Mouse (Mus musculus) CH12.LX (cell line): ENCODE results near the gene Map6. TPM values are rescaled to one million over a fixed set of nuclear protein-coding genes. Genes with fewer than 3 reads are reported as not detected.

Source experiments
- DNase-seq: peaks from one replicate; pipeline ENCODE4 v3.0.0-alpha.2; 2013; ENCODE audit errors: extremely low read depth
- H3K27ac ChIP-seq: 2 replicates; pipeline ENCODE4 v1.5.1; 2012; ENCODE audit warnings: low read depth, mild to moderate bottlenecking, control low read depth, moderate library complexity; ENCODE audit not compliant: insufficient read depth
- H3K27me3 ChIP-seq: replicated peaks from 2 replicates; pipeline ENCODE3; 2012; ENCODE audit warnings: inconsistent platforms
- H3K36me3 ChIP-seq, 2 experiments: replicated peaks in 1 of 2; 2 replicates each; pipeline versions ENCODE3 to v1.6.1; 2012; ENCODE audit warnings: inconsistent platforms in 1 of 2, low read length in 1 of 2, mild to moderate bottlenecking in 1 of 2, mixed read lengths in 1 of 2, moderate library complexity in 1 of 2; ENCODE audit not compliant: control insufficient read depth in 1 of 2, insufficient read depth in 1 of 2
- H3K4me1 ChIP-seq, 2 experiments: 2 replicates each; pipeline ENCODE4 v1.6.1; 2012; ENCODE audit warnings: inconsistent platforms in 1 of 2, moderate library complexity in 1 of 2; ENCODE audit not compliant: insufficient read depth in 2 of 2, control insufficient read depth in 1 of 2
- H3K4me2 ChIP-seq: 2 replicates; pipeline ENCODE4 v1.6.1; 2012; ENCODE audit warnings: low read depth, mild to moderate bottlenecking, control low read depth; ENCODE audit not compliant: poor library complexity, insufficient read depth, severe bottlenecking
- H3K4me3 ChIP-seq, 3 experiments: fragments of 150-350 bp in 1 of 3; sonication (generic) in 1 of 3; replicated peaks in 1 of 3; 2 replicates each; pipeline versions ENCODE3 to v1.5.1; 2011 to 2012; ENCODE audit warnings: low read depth in 2 of 3, low read length in 2 of 3, mild to moderate bottlenecking in 2 of 3, moderate library complexity in 2 of 3, control low read depth in 1 of 3, improper control_type of control experiment in 1 of 3, inconsistent platforms in 1 of 3, mixed read lengths in 1 of 3; ENCODE audit not compliant: poor library complexity in 1 of 3
- H3K79me2 ChIP-seq: replicated peaks from 2 replicates; pipeline ENCODE4 v1.6.1; 2012; ENCODE audit warnings: mild to moderate bottlenecking, moderate library complexity; ENCODE audit not compliant: control insufficient read depth, poor library complexity, insufficient read depth, severe bottlenecking; ENCODE audit errors: extremely low read depth
- H3K9ac ChIP-seq: 2 replicates; pipeline ENCODE4 v1.6.1; 2012; ENCODE audit warnings: low read depth, mild to moderate bottlenecking, control low read depth, moderate library complexity; ENCODE audit not compliant: insufficient read depth
- H3K9me3 ChIP-seq: replicated peaks from 2 replicates; pipeline ENCODE3; 2012; ENCODE audit warnings: low read length, inconsistent platforms, mixed read lengths
- CHD1 ChIP-seq: IDR thresholded peaks from 2 replicates; pipeline ENCODE4 v1.6.1; 2012; ENCODE audit warnings: low read depth, low read length, improper control_type of control experiment, inconsistent platforms
- CHD2 ChIP-seq: IDR thresholded peaks from 2 replicates; pipeline ENCODE4 v1.6.1; 2011; ENCODE audit warnings: low read length, improper control_type of control experiment
- E2F4 ChIP-seq: IDR thresholded peaks from 2 replicates; pipeline ENCODE4 v1.6.1; 2011; ENCODE audit warnings: low read depth, low read length, improper control_type of control experiment; ENCODE audit not compliant: insufficient replicate concordance
- EP300 ChIP-seq: IDR thresholded peaks from 2 replicates; pipeline ENCODE4 v1.6.1; 2011; ENCODE audit warnings: low read length, improper control_type of control experiment
- GABPA ChIP-seq: IDR thresholded peaks from 2 replicates; pipeline ENCODE4 v1.6.1; 2012; ENCODE audit warnings: low read depth, low read length, improper control_type of control experiment, inconsistent platforms; ENCODE audit not compliant: insufficient replicate concordance
- HCFC1 ChIP-seq: IDR thresholded peaks from 2 replicates; pipeline ENCODE4 v1.6.1; 2012; ENCODE audit warnings: low read depth, mild to moderate bottlenecking, inconsistent platforms, low read length, improper control_type of control experiment
- IRF4 ChIP-seq: IDR thresholded peaks from 2 replicates; pipeline ENCODE4 v1.6.1; 2014; ENCODE audit warnings: low read depth, mild to moderate bottlenecking, inconsistent platforms, low read length, improper control_type of control experiment
- JUN ChIP-seq: IDR thresholded peaks from 2 replicates; pipeline ENCODE4 v1.6.1; 2011; ENCODE audit warnings: low read depth, mild to moderate bottlenecking, low read length, improper control_type of control experiment, moderate library complexity; ENCODE audit not compliant: insufficient read depth
- JUND ChIP-seq: conservative IDR thresholded peaks from 2 replicates; pipeline ENCODE4 v1.6.1; 2011; ENCODE audit warnings: low read depth, low read length, improper control_type of control experiment
- MAFK ChIP-seq: IDR thresholded peaks from 2 replicates; pipeline ENCODE4 v1.6.1; 2011; ENCODE audit warnings: low read length, improper control_type of control experiment; ENCODE audit not compliant: insufficient replicate concordance
- MAZ ChIP-seq: IDR thresholded peaks from 2 replicates; pipeline ENCODE4 v1.6.1; 2012; ENCODE audit warnings: low read depth, mild to moderate bottlenecking, inconsistent platforms, low read length, improper control_type of control experiment, moderate library complexity
- MEF2A ChIP-seq: IDR thresholded peaks from 2 replicates; pipeline ENCODE4 v1.6.1; 2014; ENCODE audit warnings: low read depth, mild to moderate bottlenecking, inconsistent platforms, low read length, improper control_type of control experiment, borderline replicate concordance
- NELFE ChIP-seq: IDR thresholded peaks from 2 replicates; pipeline ENCODE4 v1.6.1; 2011; ENCODE audit warnings: low read depth, low read length, improper control_type of control experiment
- PAX5 ChIP-seq: IDR thresholded peaks from 2 replicates; pipeline ENCODE4 v1.6.1; 2012; ENCODE audit warnings: low read length, inconsistent platforms, mixed read lengths
- POLR2A ChIP-seq: IDR thresholded peaks from 2 replicates; pipeline ENCODE4 v1.6.1; 2011; ENCODE audit warnings: low read depth, mild to moderate bottlenecking, improper control_type of control experiment, low read length
- POLR2AphosphoS2 ChIP-seq: IDR thresholded peaks from 2 replicates; pipeline ENCODE4 v1.6.1; 2011; ENCODE audit warnings: low read depth, low read length, improper control_type of control experiment
- RAD21 ChIP-seq: IDR thresholded peaks from 2 replicates; pipeline ENCODE4 v1.6.1; 2011; ENCODE audit warnings: low read depth, mild to moderate bottlenecking, low read length, improper control_type of control experiment, moderate library complexity
- SMC3 ChIP-seq: IDR thresholded peaks from 2 replicates; pipeline ENCODE4 v1.6.1; 2011; ENCODE audit warnings: low read depth, low read length, improper control_type of control experiment
- TBP ChIP-seq: conservative IDR thresholded peaks from 2 replicates; pipeline ENCODE4 v1.6.1; 2011; ENCODE audit warnings: low read depth, low read length, improper control_type of control experiment
- TCF12 ChIP-seq: IDR thresholded peaks from 2 replicates; pipeline ENCODE4 v1.6.1; 2014; ENCODE audit warnings: low read depth, mild to moderate bottlenecking, inconsistent platforms, low read length, improper control_type of control experiment
- UBTF ChIP-seq: IDR thresholded peaks from 2 replicates; pipeline ENCODE4 v1.6.1; 2012; ENCODE audit warnings: low read depth, mild to moderate bottlenecking, inconsistent platforms, low read length, improper control_type of control experiment, moderate library complexity
- USF1 ChIP-seq: IDR thresholded peaks from 2 replicates; pipeline ENCODE4 v1.6.1; 2014; ENCODE audit warnings: low read depth, mild to moderate bottlenecking, inconsistent platforms, low read length, improper control_type of control experiment
- USF2 ChIP-seq: conservative IDR thresholded peaks from 2 replicates; pipeline ENCODE4 v1.6.1; 2011; ENCODE audit warnings: low read depth, low read length, improper control_type of control experiment
- dilution Hi-C: fragments of 300-500 bp; cut with MboI; formaldehyde crosslinking; loops from 2 replicates; pipeline ENCODE4 v1.14.3; 2020; ENCODE audit warnings: low sequenced_read_pairs; ENCODE audit not compliant: extremely low pct_unique_long_range_greater_than_20kb, extremely low pct_ligation_motif_present
- in situ Hi-C: fragments of 300-500 bp; cut with MboI; formaldehyde crosslinking; loops from 3 replicates; pipeline ENCODE4 v1.14.3; 2019; ENCODE audit warnings: low sequenced_read_pairs, low pct_ligation_motif_present, low pct_unique_long_range_greater_than_20kb, mixed read lengths
- polyA plus RNA-seq: library from polyadenylated mRNA; unstranded; fragments of >175 nt; gene quantifications from 2 replicates; pipeline ENCODE4 v1.2.1, GENCODE M21; 2012; ENCODE audit warnings: low read depth; ENCODE audit not compliant: insufficient read length
- total RNA-seq, 2 experiments: library from RNA; depleted of rRNA; stranded (reverse); fragments of 300-350 nt in 1 of 2; fragments of >200 nt in 1 of 2; gene quantifications; 2 replicates each; pipeline ENCODE4 v1.2.3; 2012 to 2014

The Map6 gene
- total and polyA plus RNA-seq, 3 experiments, result 0.32 to 1.4 (median 1.1) TPM

DNA sequence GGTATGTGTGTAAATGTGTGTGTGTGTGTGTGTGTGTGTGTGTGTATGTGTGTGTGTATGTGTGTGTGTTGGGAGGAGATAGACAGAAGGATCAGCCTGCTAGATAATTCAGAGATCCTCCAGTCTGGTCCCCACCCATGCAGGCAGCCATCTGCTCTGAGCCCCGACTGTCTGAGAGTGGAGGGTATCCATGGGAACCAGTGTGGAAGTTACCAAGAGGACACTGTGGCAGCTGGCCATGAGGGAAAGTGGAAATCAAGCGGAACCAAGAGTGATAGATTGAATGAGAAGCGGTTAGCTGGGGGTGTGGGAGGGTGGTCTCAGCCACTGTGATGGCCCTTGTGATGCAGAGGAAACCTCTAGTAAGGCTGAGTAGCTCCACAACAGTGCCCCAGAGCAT lies 20.0 kb downstream of the Map6 start:
- Histone ChIP-seq H3K4me3 (no peak overlapping the region), H3K79me2 (no peaks in the 10 kb centered on the region), H3K27me3 (no peaks in the 10 kb centered on the region), H3K36me3 (no peaks in the 10 kb centered on the region), H3K4me2 (no peak overlapping the region), H3K4me1 (peaks cover 0 to 12% of the 10 kb centered on the region in 2 experiments; a peak in 1 of 4 replicates), H3K9ac (no peak overlapping the region), H3K27ac (no peak overlapping the region), H3K9me3 (peaks cover 3% of the 10 kb centered on the region)
- no peak for DNase-seq
- in situ Hi-C loops (no loop called here), dilution Hi-C loops (no loop called here)
- no peak for TF ChIP-seq JUND
- no peak for TF ChIP-seq TBP

DNA sequence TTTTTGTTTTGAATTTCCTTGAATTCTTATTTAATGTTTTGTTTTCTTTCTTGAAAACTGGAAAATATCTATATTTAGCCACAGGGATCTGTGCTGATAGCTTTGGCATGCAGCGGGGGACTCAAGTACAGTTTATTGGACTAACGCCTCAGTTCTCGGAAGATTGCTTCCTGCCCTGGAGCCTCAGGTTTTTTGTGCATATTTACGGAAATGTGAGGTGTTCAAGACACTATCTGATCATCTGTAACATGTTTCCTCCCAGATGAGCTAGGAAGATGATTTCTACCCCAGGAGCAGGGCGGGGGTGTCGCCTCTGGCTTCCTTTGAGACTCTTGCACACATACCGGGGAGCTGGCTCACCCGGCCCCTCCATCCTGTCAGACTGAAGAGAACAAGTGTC lies 22.8 kb downstream of the Map6 start:
- dilution Hi-C loops, result no loop called here
- peaks cover 3 to 28% of the 10 kb centered on the region in 2 experiments for H3K4me1 ChIP-seq
- no peak overlapping the region for H3K4me3 ChIP-seq
- H3K79me2 ChIP-seq, result no peaks in the 10 kb centered on the region
- no peak for TF ChIP-seq JUN
- TF ChIP-seq USF2, result no peak
- no peak for TF ChIP-seq CHD1
- TF ChIP-seq E2F4, result no peak
- no peak for TF ChIP-seq NELFE
- TF ChIP-seq CHD2, result no peak
- TF ChIP-seq USF1, result no peak
- TF ChIP-seq MEF2A, result no peak
- TF ChIP-seq MAFK, result no peak
- no peak for TF ChIP-seq HCFC1
- no peak for TF ChIP-seq TBP
- no peak for TF ChIP-seq TCF12
- no peak for TF ChIP-seq EP300
- no peak for TF ChIP-seq IRF4
- no peak for DNase-seq
- no peaks in the 10 kb centered on the region for H3K36me3 ChIP-seq
- no peaks in the 10 kb centered on the region for H3K27me3 ChIP-seq
- H3K4me2 ChIP-seq, result no peak overlapping the region
- no peak overlapping the region for H3K27ac ChIP-seq
- in situ Hi-C loops, result no loop called here
- H3K9me3 ChIP-seq, result peaks cover 6% of the 10 kb centered on the region
- H3K9ac ChIP-seq, result no peak overlapping the region

DNA sequence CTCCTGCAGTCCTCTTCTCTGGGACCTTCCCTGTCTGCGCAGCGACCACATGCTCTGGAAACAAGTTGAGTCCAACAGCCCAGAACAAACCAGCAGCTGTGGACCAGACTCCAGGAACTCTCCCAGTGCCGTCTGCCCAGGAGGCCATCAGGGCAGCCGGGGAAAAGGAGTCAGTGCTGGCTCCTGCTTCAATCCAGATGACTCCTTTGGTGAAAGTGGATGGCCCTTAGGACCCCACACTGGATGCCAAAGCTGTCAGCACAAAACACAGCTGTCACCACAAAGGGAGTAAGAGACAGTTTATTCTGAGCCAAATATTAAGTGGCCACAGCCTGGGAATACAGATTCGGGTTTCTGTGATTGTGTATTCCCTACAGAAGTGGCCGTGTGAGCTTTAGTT lies 23.7 kb downstream of the Map6 start:
- no peak overlapping the region for H3K27ac ChIP-seq
- peaks cover 5% of the 10 kb centered on the region for H3K9me3 ChIP-seq
- no peak overlapping the region for H3K9ac ChIP-seq
- dilution Hi-C loops, result no loop called here
- no peaks in the 10 kb centered on the region for H3K36me3 ChIP-seq
- peaks cover 5 to 37% of the 10 kb centered on the region in 2 experiments for H3K4me1 ChIP-seq
- no peaks in the 10 kb centered on the region for H3K27me3 ChIP-seq
- H3K4me2 ChIP-seq, result no peak overlapping the region
- in situ Hi-C loops, result no loop called here
- no peak for DNase-seq
- H3K79me2 ChIP-seq, result no peaks in the 10 kb centered on the region
- TF ChIP-seq E2F4 (no peak), JUN (no peak), POLR2A (no peak), MAZ (no peak), SMC3 (no peak), TCF12 (no peak), GABPA (no peak), EP300 (no peak), HCFC1 (no peak), PAX5 (no peak), UBTF (no peak), RAD21 (no peak), JUND (no peak), MAFK (no peak), USF2 (no peak), POLR2AphosphoS2 (no peak)
- H3K4me3 ChIP-seq, result no peak overlapping the region
